In genomic region chr12:32870815-32871214, GRCm38 (mm10) we compare ENCODE assay signal across 15 mouse cellular contexts.
"Had no signal": no experiment of that assay in that cellular context is flagged by ENCODE, and none has a peak within 500 bp of the region (broad histone marks: within the 10 kb centered on the region; RNA-seq: fewer than 3 reads in every experiment).

No protein-coding gene starts in this region.

- H3K36me3 ChIP-seq: neural tube, embryonic 12.5 days; neural tube, embryonic 13.5 days; stomach, embryonic 15.5 days had no signal

- H3K4me2 ChIP-seq: neural tube, embryonic 12.5 days; neural tube, embryonic 13.5 days; stomach, embryonic 15.5 days had no signal

- H3K9ac ChIP-seq: neural tube, embryonic 12.5 days; neural tube, embryonic 13.5 days; stomach, embryonic 15.5 days had no signal

- H3K4me3 ChIP-seq: neural tube, embryonic 12.5 days; neural tube, embryonic 13.5 days; stomach, embryonic 15.5 days had no signal

- DNase-seq: retina, postnatal 1 day; right cerebral cortex, adult 18-20 months; right cerebral cortex, postnatal 14 days; right cerebral cortex, postnatal 25 days; right cerebral cortex, postnatal 4 days; spleen, adult 18-20 months; thymus, adult 18-20 months; thymus, adult 2 months; thymus, postnatal 25 days; thymus, postnatal 36 days; thymus, postnatal 4 days had no signal

- H3K9me3 ChIP-seq: neural tube, embryonic 12.5 days; neural tube, embryonic 13.5 days; stomach, embryonic 15.5 days had no signal

- H3K4me1 ChIP-seq: neural tube, embryonic 12.5 days; neural tube, embryonic 13.5 days; stomach, embryonic 15.5 days had no signal

- H3K27ac ChIP-seq: neural tube, embryonic 12.5 days; neural tube, embryonic 13.5 days; stomach, embryonic 15.5 days; stomach, postnatal 0 days had no signal

- H3K27me3 ChIP-seq: neural tube, embryonic 12.5 days; neural tube, embryonic 13.5 days; stomach, embryonic 15.5 days had no signal
